Mouse (Mus musculus) ES-E14 (cell line): Measurements from ENCODE around the gene Slc41a1.

Experiments used
- CHD2 ChIP-seq: IDR thresholded peaks from 2 replicates; pipeline ENCODE4 v1.6.1; 2014; ENCODE audit warnings: mild to moderate bottlenecking, low read depth, low read length, inconsistent platforms
- HCFC1 ChIP-seq: IDR thresholded peaks from 2 replicates; pipeline ENCODE4 v1.6.1; 2012; ENCODE audit warnings: low read length, inconsistent platforms, borderline replicate concordance; ENCODE audit not compliant: insufficient read depth
- MAFK ChIP-seq: IDR thresholded peaks from 2 replicates; pipeline ENCODE4 v1.6.1; 2014; ENCODE audit warnings: mild to moderate bottlenecking, low read depth, low read length, inconsistent platforms; ENCODE audit not compliant: insufficient read depth
- ZNF384 ChIP-seq: IDR thresholded peaks from 2 replicates; pipeline ENCODE4 v1.6.1; 2012; ENCODE audit warnings: low read depth, low read length, inconsistent platforms

DNA sequence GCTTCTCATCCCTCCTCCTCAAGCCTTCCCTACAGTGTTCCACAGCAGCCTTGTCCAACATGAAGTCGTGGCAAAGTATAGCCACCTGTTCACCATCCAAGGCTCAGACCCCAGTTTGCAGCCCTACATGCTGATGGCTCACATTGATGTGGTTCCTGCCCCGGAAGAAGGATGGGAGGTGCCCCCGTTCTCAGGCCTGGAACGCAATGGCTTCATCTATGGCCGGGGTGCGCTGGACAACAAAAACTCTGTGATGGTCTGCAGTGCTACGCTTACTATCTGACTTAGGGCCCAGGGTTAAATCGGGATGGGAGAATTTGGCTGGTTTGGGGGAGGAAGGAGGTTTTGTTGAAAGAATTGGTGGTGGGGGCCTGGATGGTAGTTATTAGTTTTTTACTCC lies 26.2 kb upstream of the Slc41a1 start:
- TF ChIP-seq MAFK (no peak), CHD2 (no peak), ZNF384 (no peak), HCFC1 (no peak)
